Mouse (Mus musculus): ENCODE measurements around the gene Ahsa1. TPM values are rescaled to one million over a fixed set of nuclear protein-coding genes. Genes with fewer than 3 reads are reported as not detected.
"Not testable (repeated sequence)": the region's sequence is repeated elsewhere in the genome, so short reads cannot be mapped to it uniquely, and the experiment has no call there.

The Ahsa1 gene
- polyA plus RNA-seq, 1 experiment from 2014 or later = 221 TPM

DNA sequence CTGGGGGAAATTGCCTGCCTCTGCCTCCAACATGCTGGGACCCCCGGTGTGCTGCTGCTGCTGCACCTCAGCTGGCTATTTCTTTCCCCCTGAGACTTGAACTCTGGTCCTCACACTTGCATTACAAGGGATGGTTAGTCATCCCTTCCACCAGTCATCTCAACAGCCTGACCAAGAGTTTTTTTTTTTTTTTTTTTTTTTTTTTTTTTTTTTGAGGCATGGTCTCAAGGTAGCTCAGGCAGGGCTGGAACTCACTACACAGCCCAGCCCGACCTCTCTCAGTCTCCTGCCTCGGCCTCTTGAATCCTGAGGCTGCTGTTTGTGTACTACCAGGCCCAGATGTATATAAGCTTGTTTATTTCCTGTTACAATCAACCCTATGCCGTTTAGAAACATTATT, 18.0 kb downstream of the Ahsa1 start:
- H3K4me1 ChIP-seq (replicated peaks) = no peaks in the 10 kb centered on the region
- H3K36me3 ChIP-seq = no peaks in the 10 kb centered on the region
- no peak for ATAC-seq (ENCODE audit: low FRiP score, low read depth)
- H3K9ac ChIP-seq = no peak overlapping the region
- H3K9me3 ChIP-seq = no peaks in the 10 kb centered on the region
- H3K27me3 ChIP-seq = no peaks in the 10 kb centered on the region
- no peak overlapping the region for H3K4me2 ChIP-seq
- 81% methylated on average over 4 of the region's 4 CpGs for WGBS
- no peak overlapping the region for H3K27ac ChIP-seq (replicated peaks)
- H3K4me3 ChIP-seq = no peak overlapping the region

- 91% methylated on average over 5 of the region's 5 CpGs for WGBS
- no peaks in the 10 kb centered on the region for H3K9me3 ChIP-seq
- no peaks in the 10 kb centered on the region for H3K27me3 ChIP-seq
- H3K4me2 ChIP-seq = no peak overlapping the region
- H3K36me3 ChIP-seq = no peaks in the 10 kb centered on the region
- ATAC-seq (ENCODE audit: low FRiP score, low read depth) = no peak
- no peak overlapping the region for H3K27ac ChIP-seq (replicated peaks)
- H3K4me3 ChIP-seq = no peak overlapping the region
- H3K4me1 ChIP-seq (replicated peaks) = no peaks in the 10 kb centered on the region
- H3K9ac ChIP-seq = no peak overlapping the region
These were observed 18.4 kb downstream of the Ahsa1 start for GRCm38 (mm10) chr12:87284726-87285125.

- H3K27me3 ChIP-seq = no peaks in the 10 kb centered on the region
- H3K4me1 ChIP-seq (replicated peaks) = no peaks in the 10 kb centered on the region
- WGBS = 94% methylated on average over 5 of the region's 5 CpGs
- H3K36me3 ChIP-seq = no peaks in the 10 kb centered on the region
- H3K4me2 ChIP-seq = no peak overlapping the region
- H3K9me3 ChIP-seq = no peaks in the 10 kb centered on the region
- ATAC-seq (ENCODE audit: low FRiP score, low read depth) = no peak
- no peak overlapping the region for H3K4me3 ChIP-seq
- no peak overlapping the region for H3K27ac ChIP-seq (replicated peaks)
- no peak overlapping the region for H3K9ac ChIP-seq
These were observed 22.8 kb downstream of the Ahsa1 start for GRCm38 (mm10) chr12:87289100-87289499.

DNA sequence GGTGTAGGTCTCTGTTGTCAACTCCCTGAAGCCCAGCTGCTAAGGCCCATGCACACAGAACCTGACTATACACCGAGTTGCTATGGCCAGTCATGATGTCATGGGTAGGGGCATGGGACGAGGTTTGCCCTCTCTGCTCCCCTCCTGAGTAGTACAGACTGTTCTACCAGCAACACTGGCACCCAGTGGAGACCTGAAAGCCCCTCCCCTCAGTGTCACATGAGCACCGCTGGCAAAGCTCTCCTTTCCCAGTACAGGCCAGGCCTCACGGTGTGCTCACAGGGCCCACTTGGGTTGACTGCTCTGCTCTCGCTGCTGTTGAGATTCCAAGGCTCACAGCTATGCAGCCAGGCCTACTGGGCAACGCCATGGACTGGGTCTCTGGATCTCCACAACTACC, 27.7 kb downstream of the Ahsa1 start:
- Histone ChIP-seq H3K4me3 (no peak overlapping the region), H3K27ac (replicated peaks) (no peak overlapping the region), H3K9ac (no peak overlapping the region), H3K4me2 (no peak overlapping the region), H3K27me3 (peaks cover 8% of the 10 kb centered on the region; the same call in 1 of the 2 replicates), H3K36me3 (no peaks in the 10 kb centered on the region), H3K9me3 (no peaks in the 10 kb centered on the region), H3K4me1 (replicated peaks) (no peaks in the 10 kb centered on the region)
- WGBS = 73% methylated on average over 6 of the region's 6 CpGs
- ATAC-seq (ENCODE audit: low FRiP score, low read depth) = peak; percentile 38; the same call in 1 of the 2 replicates

- WGBS = 9% methylated on average over 29 of the region's 29 CpGs
- Histone ChIP-seq H3K4me1 (replicated peaks) (peaks cover 15% of the 10 kb centered on the region), H3K9ac (peak overlapping the region; percentile 52), H3K4me3 (peak overlapping the region; percentile 60), H3K27ac (replicated peaks) (no peak overlapping the region), H3K9me3 (no peaks in the 10 kb centered on the region), H3K4me2 (peak overlapping the region; percentile 96), H3K36me3 (no peaks in the 10 kb centered on the region), H3K27me3 (peaks cover 26% of the 10 kb centered on the region)
- ATAC-seq (ENCODE audit: low FRiP score, low read depth) = peak; percentile 78
These were observed 32.9 kb downstream of the Ahsa1 start for GRCm38 (mm10) chr12:87299037-87299656.

- Histone ChIP-seq H3K27me3 (peaks cover 26% of the 10 kb centered on the region), H3K4me1 (replicated peaks) (peaks cover 15% of the 10 kb centered on the region), H3K27ac (replicated peaks) (no peak within 1 kb of the TSS), H3K36me3 (no peaks in the 10 kb centered on the region), H3K4me3 (peak within 1 kb of the TSS; percentile 60), H3K9ac (peak within 1 kb of the TSS; percentile 52), H3K4me2 (peak within 1 kb of the TSS; percentile 96), H3K9me3 (no peaks in the 10 kb centered on the region)
- peak; percentile 81 for ATAC-seq (ENCODE audit: low FRiP score, low read depth)
- under 1% methylated on average over 79 of the region's 86 CpGs for WGBS
These were observed 33.6 kb downstream of the Ahsa1 start, which contains the start of gene Ism2 for GRCm38 (mm10) chr12:87299657-87300440. Ism2 (minus strand) TSS chr12:87299705.

GRCm38 (mm10) chr12:87300441-87300690, 34.1 kb downstream of the Ahsa1 start:
- Histone ChIP-seq H3K9ac (no peak overlapping the region), H3K4me2 (peak overlapping the region; percentile 96), H3K9me3 (no peaks in the 10 kb centered on the region), H3K4me3 (peak overlapping the region; percentile 60), H3K36me3 (no peaks in the 10 kb centered on the region), H3K27ac (replicated peaks) (no peak overlapping the region), H3K4me1 (replicated peaks) (peaks cover 15% of the 10 kb centered on the region), H3K27me3 (peaks cover 26% of the 10 kb centered on the region)
- no peak for ATAC-seq (ENCODE audit: low FRiP score, low read depth)
- 2% methylated on average over 9 of the region's 9 CpGs for WGBS

DNA sequence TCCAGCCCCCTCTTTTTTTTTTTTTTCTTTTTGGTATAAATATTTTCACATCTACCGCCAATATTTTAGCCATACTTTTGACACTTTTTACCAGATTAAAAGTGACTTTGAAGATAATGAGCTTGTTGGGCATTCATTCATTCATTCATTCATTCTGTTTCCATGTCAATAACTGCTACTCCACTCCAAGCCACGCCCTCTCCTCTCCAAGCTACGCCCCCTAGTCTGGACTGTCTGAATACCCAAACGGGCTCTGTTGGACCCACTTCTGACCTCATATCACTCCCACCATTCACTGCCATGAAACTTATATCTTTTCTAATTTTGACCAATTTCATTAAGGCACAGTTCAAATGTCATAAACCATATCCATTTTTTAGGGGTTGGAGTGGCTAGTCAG, 34.9 kb downstream of the Ahsa1 start:
- WGBS = 46% methylated on average over 4 of the region's 4 CpGs
- no peak for ATAC-seq (ENCODE audit: low FRiP score, low read depth)
- H3K27me3 ChIP-seq = peaks cover 26% of the 10 kb centered on the region

DNA sequence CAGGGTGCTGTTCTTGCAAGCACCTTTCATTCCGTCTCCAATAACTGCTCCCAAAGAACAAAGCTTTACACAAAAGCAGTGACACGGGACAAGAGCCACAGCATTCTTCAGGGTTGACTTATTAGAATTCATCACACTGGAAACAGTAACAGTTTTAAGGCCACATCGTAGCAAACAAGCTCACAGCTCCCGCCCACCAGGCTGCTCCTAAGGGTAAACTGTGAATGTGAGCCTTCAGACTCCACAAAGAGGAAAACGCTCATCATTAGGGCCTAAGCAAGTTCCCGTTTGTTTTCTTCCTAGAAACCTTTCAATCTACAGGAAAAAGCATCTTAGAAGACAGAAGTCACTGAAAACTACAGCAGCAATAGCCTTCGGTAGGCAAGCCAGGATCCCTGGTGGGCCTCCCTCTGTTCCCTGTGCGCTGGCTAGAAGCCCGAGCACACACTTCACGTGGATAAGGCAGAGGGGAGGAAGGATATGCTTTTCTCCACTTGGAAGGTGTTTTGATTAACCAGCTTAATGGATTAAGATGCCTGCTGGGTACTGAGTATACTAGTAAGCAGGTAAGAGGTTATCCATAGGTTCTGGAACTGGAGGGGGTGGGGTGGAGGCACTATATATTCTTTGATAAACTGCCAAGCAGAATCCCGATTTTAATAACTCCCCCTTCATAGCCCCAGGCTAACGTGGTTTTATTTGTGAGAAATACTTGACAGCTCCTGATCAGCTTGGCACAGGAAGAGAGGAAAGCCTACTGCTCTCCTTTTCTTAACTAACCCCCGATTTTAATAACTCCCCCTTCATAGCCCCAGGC, 39.7 kb downstream of the Ahsa1 start:
- no peak overlapping the region for H3K9ac ChIP-seq
- peaks cover 10% of the 10 kb centered on the region for H3K27me3 ChIP-seq
- no peak overlapping the region for H3K27ac ChIP-seq (replicated peaks)
- H3K4me1 ChIP-seq (replicated peaks) = peaks cover 4% of the 10 kb centered on the region
- no peak overlapping the region for H3K4me3 ChIP-seq
- H3K36me3 ChIP-seq = peaks cover 20% of the 10 kb centered on the region
- ATAC-seq (ENCODE audit: low FRiP score, low read depth) = no peak
- WGBS = 26% methylated on average over 13 of the region's 13 CpGs
- H3K4me2 ChIP-seq = no peak overlapping the region
- no peaks in the 10 kb centered on the region for H3K9me3 ChIP-seq

More for the DNA sequence above, 34.9 kb downstream of the Ahsa1 start:
- Histone ChIP-seq H3K9ac (no peak overlapping the region), H3K36me3 (no peaks in the 10 kb centered on the region), H3K4me2 (no peak overlapping the region; the same call in 1 of the 2 replicates), H3K4me3 (no peak overlapping the region), H3K9me3 (no peaks in the 10 kb centered on the region), H3K27ac (replicated peaks) (no peak overlapping the region), H3K4me1 (replicated peaks) (peaks cover 19% of the 10 kb centered on the region)

GRCm38 (mm10) chr12:87306584-87306844, 40.2 kb downstream of the Ahsa1 start:
- not testable (repeated sequence) for H3K4me2 ChIP-seq; H3K4me1 ChIP-seq (replicated peaks); ATAC-seq (ENCODE audit: low FRiP score, low read depth); H3K4me3 ChIP-seq; H3K27ac ChIP-seq (replicated peaks); H3K9ac ChIP-seq; H3K27me3 ChIP-seq; H3K9me3 ChIP-seq
- peaks cover 20% of the 10 kb centered on the region for H3K36me3 ChIP-seq
- WGBS = 65% methylated on average over 4 of the region's 4 CpGs

DNA sequence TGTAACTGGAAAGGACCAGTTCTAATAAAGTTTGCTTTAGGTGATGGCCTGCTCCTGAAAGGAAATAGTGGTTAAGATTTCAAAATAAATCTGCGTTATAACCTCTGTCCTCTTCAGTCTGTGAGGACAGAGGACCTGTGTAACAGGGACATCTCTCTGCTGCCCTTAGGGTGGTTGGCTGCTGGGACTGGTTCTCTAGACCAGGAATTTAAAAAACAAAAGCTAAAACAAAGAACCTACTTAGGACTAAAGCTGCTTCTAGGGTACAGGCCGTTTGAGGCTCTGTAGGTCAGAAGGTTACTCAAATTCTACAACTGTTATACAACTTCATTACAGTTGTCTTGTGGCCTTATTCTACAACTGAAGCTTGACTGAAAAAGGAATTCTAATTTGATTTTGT, 46.8 kb downstream of the Ahsa1 start:
- H3K4me2 ChIP-seq = no peak overlapping the region
- no peak overlapping the region for H3K9ac ChIP-seq
- no peaks in the 10 kb centered on the region for H3K27me3 ChIP-seq
- H3K9me3 ChIP-seq = no peaks in the 10 kb centered on the region
- 69% methylated on average over 2 of the region's 2 CpGs for WGBS
- no peak overlapping the region for H3K4me3 ChIP-seq
- no peak for ATAC-seq (ENCODE audit: low FRiP score, low read depth)
- peaks cover 34% of the 10 kb centered on the region for H3K36me3 ChIP-seq
- H3K27ac ChIP-seq (replicated peaks) = no peak overlapping the region
- H3K4me1 ChIP-seq (replicated peaks) = no peaks in the 10 kb centered on the region

DNA sequence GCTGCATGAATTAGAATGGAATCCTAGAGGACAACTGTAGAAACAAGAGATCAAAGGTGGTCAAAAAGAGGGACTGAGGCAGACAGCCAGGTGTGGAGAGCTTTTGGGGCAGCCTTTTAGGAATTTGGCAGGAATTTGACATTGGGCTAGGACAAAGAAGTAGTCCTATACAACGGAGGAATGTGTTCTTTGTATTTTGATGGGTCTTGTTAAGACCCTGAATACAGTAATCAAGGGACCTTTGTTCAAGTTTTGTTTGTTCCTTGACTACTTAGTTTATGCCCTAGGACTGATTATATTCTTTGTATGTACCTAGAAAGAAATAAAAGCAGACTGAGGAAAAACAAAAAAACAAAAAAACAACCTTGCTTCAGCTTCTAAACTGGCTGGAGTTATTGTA, 51.7 kb downstream of the Ahsa1 start:
- no peaks in the 10 kb centered on the region for H3K9me3 ChIP-seq
- no peaks in the 10 kb centered on the region for H3K27me3 ChIP-seq
- ATAC-seq (ENCODE audit: low FRiP score, low read depth) = no peak
- 63% methylated on average over 1 of the region's 1 CpGs for WGBS
- peaks cover 6% of the 10 kb centered on the region for H3K36me3 ChIP-seq
- no peak overlapping the region for H3K4me2 ChIP-seq
- H3K9ac ChIP-seq = no peak overlapping the region
- no peak overlapping the region for H3K4me3 ChIP-seq
- H3K4me1 ChIP-seq (replicated peaks) = no peaks in the 10 kb centered on the region
- no peak overlapping the region for H3K27ac ChIP-seq (replicated peaks)
